Mouse (Mus musculus) lung, postnatal 0 days (tissue): ENCODE measurements at regions not wholly inside any gene's neighbourhood (a gene's known extent, or its start where the extent isn't known, plus 50 kb on each side); places are given as distances from the start of the nearest gene placed in this dataset.
"Not testable (repeated sequence)": the region's sequence is repeated elsewhere in the genome, so short reads cannot be mapped to it uniquely, and the experiment has no call there.

ENCODE experiments used
- CTCF ChIP-seq: IDR thresholded peaks from 2 replicates; pipeline ENCODE4 v1.5.1; 2016; ENCODE audit warnings: antibody characterized with exemption, mild to moderate bottlenecking
- EP300 ChIP-seq: IDR thresholded peaks from 2 replicates; pipeline ENCODE4 v1.6.1; 2016; ENCODE audit warnings: antibody characterized with exemption, mild to moderate bottlenecking, control low read depth

GRCm38 (mm10) chr6:114538185-114538584 lies 104.7 kb upstream of the Atg7 start:
- not testable (repeated sequence) for TF ChIP-seq CTCF, EP300
